Mouse (Mus musculus) stomach, embryonic 15.5 days (tissue): ENCODE results near the gene Creb3l4. TPM values are rescaled to one million over a fixed set of nuclear protein-coding genes. Genes with fewer than 3 reads are reported as not detected.
A peak's percentile ranks its signal among the peaks of the same experiment; 100 is the strongest.

ENCODE experiments used
- ATAC-seq: fragments of 200-750 bp; cut with Nextera tagmentation; 2 replicates; pipeline ENCODE4 v1.8.0; 2017; ENCODE audit warnings: low read depth, moderate number of reproducible peaks, moderate TSS enrichment; ENCODE audit not compliant: insufficient read depth, low FRiP score
- H3K27ac ChIP-seq: fragments of 300-500 bp; sonication (generic); 2 replicates; pipeline ENCODE4 v1.5.1; 2015; ENCODE audit warnings: mild to moderate bottlenecking, inconsistent platforms
- H3K27me3 ChIP-seq: fragments of 300-500 bp; sonication (generic); replicated peaks from 2 replicates; pipeline ENCODE4 v1.6.1; 2015; ENCODE audit warnings: inconsistent platforms
- H3K36me3 ChIP-seq: fragments of 300-500 bp; sonication (generic); 2 replicates; pipeline ENCODE4 v1.6.1; 2015; ENCODE audit warnings: inconsistent platforms
- H3K4me1 ChIP-seq: fragments of 300-500 bp; sonication (generic); 2 replicates; pipeline ENCODE4 v1.6.1; 2015; ENCODE audit warnings: inconsistent platforms
- H3K4me2 ChIP-seq: fragments of 300-500 bp; sonication (generic); 2 replicates; pipeline ENCODE4 v1.6.1; 2015; ENCODE audit warnings: mild to moderate bottlenecking, inconsistent platforms
- H3K4me3 ChIP-seq: fragments of 300-500 bp; sonication (generic); replicated peaks from 2 replicates; pipeline ENCODE4 v1.5.1; 2015; ENCODE audit warnings: inconsistent platforms
- H3K9ac ChIP-seq: fragments of 300-500 bp; sonication (generic); 2 replicates; pipeline ENCODE4 v1.6.1; 2015; ENCODE audit warnings: inconsistent platforms
- H3K9me3 ChIP-seq: fragments of 300-500 bp; sonication (generic); 2 replicates; pipeline ENCODE4 v1.6.1; 2016; ENCODE audit warnings: inconsistent platforms
- WGBS: fragments of 180-500 bp; shearing (Covaris S2); methylation state at CpG from one replicate; pipeline ENCODE4 v1.1.7; 2015; 5-methylcytosine and 5-hydroxymethylcytosine counted together
- polyA plus RNA-seq: library from polyadenylated mRNA; unstranded; fragments of >200 nt; fragmentation: Nextera tagmentation; extraction: Ambion mirVana; gene quantifications from 2 replicates; pipeline ENCODE4 v1.2.1, GENCODE M21; 2015

The Creb3l4 gene
- polyA plus RNA-seq, 1 experiment from 2014 or later: 21.4 TPM

DNA sequence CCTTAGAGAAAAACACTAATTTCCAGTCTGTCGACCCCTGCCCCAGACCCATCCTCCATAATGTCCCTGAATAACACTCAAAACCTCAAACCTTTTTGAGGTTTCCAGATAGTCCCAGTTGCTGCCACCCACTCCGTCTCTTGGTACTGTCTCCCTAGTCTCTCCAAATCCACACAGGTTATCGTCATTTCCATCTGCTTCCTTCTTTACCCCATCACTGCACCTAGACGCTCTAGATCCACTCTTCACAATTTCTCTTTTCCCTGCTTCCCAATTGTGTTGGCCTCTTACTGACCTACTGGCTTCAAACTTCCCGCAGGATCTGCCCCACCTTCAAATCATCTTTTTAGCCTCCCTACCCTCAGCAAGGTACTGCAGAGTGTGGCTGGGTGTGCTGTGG is 22.2 kb downstream of the Creb3l4 start:
- Histone ChIP-seq H3K27ac (peak overlapping the region; percentile 91), H3K36me3 (peaks cover 10% of the 10 kb centered on the region; the same call in 1 of the 2 replicates), H3K4me3 (peak overlapping the region; percentile 52), H3K27me3 (no peaks in the 10 kb centered on the region), H3K9ac (no peak overlapping the region), H3K4me2 (peak overlapping the region; percentile 69), H3K9me3 (no peaks in the 10 kb centered on the region), H3K4me1 (peaks cover 12% of the 10 kb centered on the region; the same call in 1 of the 2 replicates)
- WGBS: 9% methylated on average over 5 of the region's 5 CpGs
- ATAC-seq: no peak

DNA sequence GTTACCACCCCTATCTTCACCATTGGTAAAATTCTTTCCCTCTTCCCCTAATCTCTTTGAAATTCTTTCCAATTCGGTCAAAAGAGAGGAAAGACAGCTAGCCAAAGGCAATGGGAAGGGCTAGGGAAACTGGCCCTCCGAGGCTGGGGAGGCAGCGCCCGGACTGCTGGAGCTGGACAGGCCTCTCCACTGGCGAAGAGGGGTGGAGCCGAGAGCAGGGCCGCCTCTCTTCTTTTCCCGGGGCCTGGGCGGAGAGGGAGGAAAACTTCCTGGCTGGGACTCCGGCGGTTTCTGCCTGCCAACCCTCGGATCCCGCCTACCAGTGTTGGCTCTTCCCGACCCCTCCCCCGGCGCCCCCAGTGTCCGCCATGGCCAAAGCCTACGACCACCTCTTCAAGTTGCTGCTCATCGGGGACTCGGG is 22.8 kb downstream of the Creb3l4 start:
- under 1% methylated on average over 19 of the region's 20 CpGs for WGBS
- peak; percentile 87 for ATAC-seq
- no peaks in the 10 kb centered on the region for H3K27me3 ChIP-seq
- peak overlapping the region; percentile 23; the same call in 1 of the 2 replicates for H3K9ac ChIP-seq
- peak overlapping the region; percentile 52 for H3K4me3 ChIP-seq
- peak overlapping the region; percentile 69 for H3K4me2 ChIP-seq
- peak overlapping the region; percentile 91 for H3K27ac ChIP-seq
- H3K4me1 ChIP-seq: peaks cover 12% of the 10 kb centered on the region; the same call in 1 of the 2 replicates
- H3K36me3 ChIP-seq: peaks cover 9% of the 10 kb centered on the region; the same call in 1 of the 2 replicates
- no peaks in the 10 kb centered on the region for H3K9me3 ChIP-seq

DNA sequence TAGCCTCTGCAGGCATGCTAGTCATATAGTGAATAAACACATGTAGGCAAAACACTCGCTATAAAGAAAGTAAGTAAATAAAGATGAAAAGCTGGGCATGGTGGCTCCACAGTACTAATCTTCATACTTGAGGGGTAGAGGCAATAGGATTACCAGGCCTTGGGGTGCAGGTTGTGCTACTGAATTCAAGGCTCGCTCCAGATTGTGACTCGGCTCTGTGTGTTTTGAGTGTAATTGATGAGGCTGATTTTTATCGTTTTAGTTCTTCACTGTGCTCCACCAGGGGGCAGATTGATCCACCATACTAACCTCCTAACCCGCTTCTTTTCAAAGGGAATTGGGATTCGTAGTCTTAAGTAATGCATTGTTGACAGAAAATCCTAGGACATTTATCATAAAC is 23.2 kb downstream of the Creb3l4 start:
- H3K27ac ChIP-seq: peak overlapping the region; percentile 91
- 0 out of 2 replicates have a peak, but pooled peaks cover 5% of the 10 kb centered on the region for H3K36me3 ChIP-seq
- H3K4me1 ChIP-seq: peaks cover 12% of the 10 kb centered on the region; the same call in 1 of the 2 replicates
- H3K9me3 ChIP-seq: no peaks in the 10 kb centered on the region
- H3K4me2 ChIP-seq: peak overlapping the region; percentile 69
- WGBS: 8% methylated on average over 6 of the region's 6 CpGs
- ATAC-seq: no peak
- peak overlapping the region; percentile 52 for H3K4me3 ChIP-seq
- H3K9ac ChIP-seq: no peak overlapping the region
- H3K27me3 ChIP-seq: no peaks in the 10 kb centered on the region

DNA sequence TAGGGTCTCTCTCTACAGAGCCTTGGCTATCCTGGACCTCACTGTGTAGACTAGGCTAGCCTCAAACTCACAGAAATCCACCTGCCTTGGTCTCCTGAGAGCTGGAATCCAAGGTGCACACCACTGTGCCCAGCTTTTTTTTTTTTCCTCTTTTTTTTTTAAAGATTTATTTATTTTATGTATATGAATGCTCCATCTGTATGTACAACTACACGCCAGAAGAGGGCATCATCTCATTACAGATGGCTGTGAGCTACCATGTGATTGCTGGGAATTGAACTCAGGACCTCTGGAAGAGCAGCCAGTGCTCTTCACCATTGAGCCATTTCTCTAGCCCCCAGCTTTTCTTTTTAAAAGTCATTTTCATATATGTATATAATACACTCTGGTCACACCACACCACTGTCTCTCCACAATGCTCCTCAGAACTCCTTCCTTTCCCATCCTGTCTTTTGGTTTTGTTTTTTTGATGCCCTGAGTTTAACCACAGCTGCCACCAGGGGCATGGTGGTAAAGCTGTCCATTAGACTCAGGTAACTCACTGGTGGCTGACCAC is 27.4 kb downstream of the Creb3l4 start:
- H3K4me3 ChIP-seq: no peak overlapping the region
- no peak overlapping the region for H3K27ac ChIP-seq
- H3K9me3 ChIP-seq: no peaks in the 10 kb centered on the region
- no peak overlapping the region for H3K4me2 ChIP-seq
- no peaks in the 10 kb centered on the region for H3K27me3 ChIP-seq
- WGBS: 52% methylated on average over 1 of the region's 1 CpGs
- ATAC-seq: no peak
- peaks cover 14% of the 10 kb centered on the region; the same call in 1 of the 2 replicates for H3K4me1 ChIP-seq
- H3K36me3 ChIP-seq: peaks cover 12% of the 10 kb centered on the region; the same call in 1 of the 2 replicates
- no peak overlapping the region for H3K9ac ChIP-seq

DNA sequence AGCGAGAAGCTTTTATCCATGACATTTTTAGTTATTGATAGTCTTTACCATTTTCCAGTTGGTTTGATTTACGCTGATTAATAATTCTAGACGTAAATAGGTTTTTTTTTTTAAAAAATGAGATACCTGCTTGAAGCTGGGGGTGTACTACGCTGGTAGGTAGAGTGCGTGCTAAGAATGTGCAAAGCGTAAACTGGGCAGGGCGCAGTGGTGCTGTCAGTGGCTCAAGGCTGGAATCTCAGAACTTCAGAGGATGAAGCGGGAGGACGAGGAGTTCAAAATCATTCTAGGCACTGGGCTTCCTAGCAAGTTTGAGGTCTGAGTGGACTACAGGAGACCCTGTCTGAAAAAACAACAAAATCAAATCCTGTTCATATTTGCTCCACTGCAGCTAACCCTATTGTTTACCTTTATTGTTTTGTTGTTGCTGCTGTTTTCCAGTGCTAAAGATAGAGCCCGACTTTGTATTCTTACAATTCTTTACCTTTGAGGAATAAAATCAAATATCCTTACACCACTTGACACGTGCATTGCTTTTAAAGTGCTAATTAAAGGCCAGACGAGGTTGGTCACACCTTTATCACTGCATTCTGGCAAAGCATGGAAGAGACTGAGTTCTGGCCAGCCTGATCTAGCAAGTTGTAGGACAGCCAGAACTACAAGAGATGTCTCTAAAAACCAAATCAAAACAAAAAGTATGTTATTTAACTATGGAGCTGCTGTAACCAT is 29.2 kb downstream of the Creb3l4 start:
- Histone ChIP-seq H3K36me3 (peaks cover 23% of the 10 kb centered on the region; the same call in 1 of the 2 replicates), H3K4me2 (peak overlapping the region; percentile 67), H3K4me3 (peak overlapping the region; percentile 73), H3K9me3 (no peaks in the 10 kb centered on the region), H3K27me3 (no peaks in the 10 kb centered on the region), H3K4me1 (peaks cover 10% of the 10 kb centered on the region; the same call in 1 of the 2 replicates), H3K9ac (no peak overlapping the region), H3K27ac (peak overlapping the region; percentile 85; the same call in 1 of the 2 replicates)
- ATAC-seq: no peak
- 14% methylated on average over 12 of the region's 12 CpGs for WGBS

DNA sequence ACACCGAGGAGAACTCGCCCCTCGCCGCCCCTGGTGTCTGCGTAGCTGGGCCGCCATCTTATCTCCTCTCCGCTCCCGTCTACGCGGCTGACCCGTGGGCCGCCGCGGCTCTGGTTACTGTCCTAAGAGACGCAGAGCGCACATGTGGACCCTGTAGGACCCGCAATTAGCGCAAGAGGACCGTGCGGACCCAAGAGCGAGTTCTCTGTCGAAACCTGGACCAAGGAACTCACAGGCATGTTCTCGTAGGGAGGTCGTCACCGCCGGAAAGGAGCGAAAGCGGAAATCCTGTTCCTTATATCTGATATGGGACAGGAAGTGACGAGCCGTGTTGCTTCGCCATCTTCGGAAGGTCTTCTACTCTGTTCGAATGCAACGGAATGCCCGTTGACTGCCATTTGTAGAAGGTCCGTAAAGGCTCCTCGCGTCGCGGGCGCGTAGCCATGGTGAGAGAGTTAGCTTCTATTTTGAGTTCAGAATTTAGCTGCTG is 29.9 kb downstream of the Creb3l4 start, which contains the start of the genes Rps27 and Rab13:
Rps27 (minus strand) TSS at position 275 of the 490 bp plus-strand sequence.
Rab13 (plus strand) TSS at position 319 of the 490 bp plus-strand sequence.
- H3K9me3 ChIP-seq: no peaks in the 10 kb centered on the region
- peak within 1 kb of the TSS; percentile 87 for H3K4me2 ChIP-seq
- peak within 1 kb of the TSS; percentile 73 for H3K4me3 ChIP-seq
- peaks cover 30% of the 10 kb centered on the region; the same call in 1 of the 2 replicates for H3K36me3 ChIP-seq
- no peaks in the 10 kb centered on the region for H3K27me3 ChIP-seq
- under 1% methylated on average over 42 of the region's 42 CpGs for WGBS
- peak within 1 kb of the TSS; percentile 85 for H3K27ac ChIP-seq
- peaks cover 10% of the 10 kb centered on the region; the same call in 1 of the 2 replicates for H3K4me1 ChIP-seq
- H3K9ac ChIP-seq: peak within 1 kb of the TSS; percentile 82
- peak; percentile 92 for ATAC-seq

DNA sequence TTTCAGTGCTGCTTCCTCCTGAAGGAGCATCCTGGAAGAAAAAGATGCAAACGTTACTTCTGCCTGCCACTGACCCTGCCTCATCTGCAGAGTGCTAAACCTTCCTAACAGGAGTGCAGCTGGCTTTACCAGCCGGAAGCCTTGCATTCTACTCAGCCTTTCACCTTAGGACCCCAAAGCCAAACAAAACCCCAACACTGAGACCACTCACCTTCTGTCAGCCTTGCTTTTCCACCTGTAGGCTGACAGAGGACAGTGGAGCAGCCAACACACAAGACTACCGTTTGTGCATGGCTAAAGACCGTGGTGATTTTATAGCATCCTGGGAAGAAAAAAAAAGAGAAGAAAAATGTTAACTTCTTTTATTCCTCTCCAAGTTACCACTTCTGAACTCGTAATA is 30.6 kb downstream of the Creb3l4 start:
- Histone ChIP-seq H3K9ac (peak overlapping the region; percentile 82; the same call in 1 of the 2 replicates), H3K36me3 (peaks cover 30% of the 10 kb centered on the region; the same call in 1 of the 2 replicates), H3K4me2 (peak overlapping the region; percentile 87), H3K4me1 (peaks cover 10% of the 10 kb centered on the region; the same call in 1 of the 2 replicates), H3K27ac (no peak overlapping the region; the same call in 1 of the 2 replicates), H3K27me3 (no peaks in the 10 kb centered on the region), H3K9me3 (no peaks in the 10 kb centered on the region), H3K4me3 (peak overlapping the region; percentile 73)
- no peak for ATAC-seq
- WGBS: 11% methylated on average over 5 of the region's 5 CpGs

DNA sequence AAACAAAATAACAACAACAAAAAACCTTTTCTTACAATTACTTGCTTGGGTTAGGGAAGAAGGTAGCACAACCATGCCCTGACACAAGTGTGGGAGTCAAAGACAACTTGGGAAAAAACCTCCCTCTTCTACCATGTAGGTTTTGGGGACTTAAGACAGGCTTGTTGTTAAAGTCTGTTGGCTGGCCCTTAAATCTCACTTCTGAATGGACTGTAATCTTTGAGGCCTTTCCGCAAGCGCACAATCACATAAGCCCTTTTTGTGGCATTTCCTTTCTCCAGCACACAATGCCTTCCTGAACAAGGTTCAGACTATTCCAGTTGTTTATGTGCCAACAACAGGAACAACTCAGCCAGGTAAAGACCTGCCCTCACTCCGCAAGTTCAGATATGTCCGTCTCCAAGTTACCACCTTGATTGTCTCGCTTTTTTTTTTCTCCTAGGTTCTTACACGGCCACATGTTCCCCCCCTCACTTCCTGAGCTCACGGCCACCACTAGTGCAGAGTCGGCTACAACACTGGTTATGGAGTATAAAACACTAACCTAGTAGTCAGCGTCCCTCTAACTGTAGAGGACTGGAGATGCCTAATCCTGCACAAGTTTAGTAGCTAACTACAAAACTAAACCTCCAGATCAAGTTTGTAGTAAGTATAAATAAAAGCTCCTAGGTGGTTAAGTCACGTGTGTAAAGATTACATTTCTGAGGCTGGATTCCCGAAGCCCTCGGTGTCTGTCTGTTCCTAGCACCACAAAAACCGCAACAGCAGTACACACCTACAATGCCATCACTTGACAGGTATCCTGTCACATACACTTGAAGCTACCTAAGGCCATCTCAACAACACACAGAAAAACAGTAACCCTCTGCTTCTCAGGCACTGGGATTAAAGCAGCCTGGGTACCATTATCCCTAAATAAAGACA is 31.6 kb downstream of the Creb3l4 start:
- H3K9ac ChIP-seq: no peak overlapping the region
- peak overlapping the region; percentile 87 for H3K4me2 ChIP-seq
- ATAC-seq: no peak
- no peaks in the 10 kb centered on the region for H3K27me3 ChIP-seq
- H3K9me3 ChIP-seq: no peaks in the 10 kb centered on the region
- no peak overlapping the region for H3K27ac ChIP-seq
- WGBS: 70% methylated on average over 13 of the region's 13 CpGs
- peaks cover 10% of the 10 kb centered on the region; the same call in 1 of the 2 replicates for H3K4me1 ChIP-seq
- peak overlapping the region; percentile 73 for H3K4me3 ChIP-seq
- peaks cover 30% of the 10 kb centered on the region; the same call in 1 of the 2 replicates for H3K36me3 ChIP-seq

DNA sequence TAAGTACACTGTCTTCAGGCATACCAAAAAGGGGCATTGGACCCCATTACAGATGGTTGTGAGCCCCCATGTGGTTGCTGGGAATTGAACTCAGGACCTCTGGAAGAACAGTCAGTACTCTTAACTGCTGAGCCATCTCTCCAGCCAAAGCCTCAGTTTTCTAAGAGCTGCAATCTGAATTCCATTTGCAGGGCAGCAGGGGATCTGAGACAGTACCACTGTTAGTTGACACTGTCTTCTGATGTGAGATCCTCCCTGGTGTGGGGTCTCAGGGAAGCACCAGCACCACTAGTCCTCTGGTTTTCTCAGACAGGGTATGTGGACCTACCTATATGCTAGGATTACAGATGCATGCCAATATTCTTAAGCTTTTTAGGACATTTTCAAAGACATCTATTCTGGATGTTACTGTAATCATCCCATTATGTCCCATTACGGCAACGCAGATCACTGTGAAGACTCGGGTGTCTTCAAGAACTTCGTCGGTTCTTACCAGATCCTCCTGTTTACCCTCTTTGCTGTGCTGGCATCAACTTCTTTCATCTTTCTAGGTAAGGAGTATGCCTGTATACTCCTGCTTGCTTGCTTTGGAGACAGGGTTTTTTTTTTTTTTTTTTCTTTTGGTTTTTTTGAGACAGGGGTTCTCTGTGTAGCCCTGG is 33.3 kb downstream of the Creb3l4 start:
- Histone ChIP-seq H3K36me3 (peaks cover 30% of the 10 kb centered on the region; the same call in 1 of the 2 replicates), H3K4me1 (peaks cover 10% of the 10 kb centered on the region; the same call in 1 of the 2 replicates), H3K9me3 (no peaks in the 10 kb centered on the region), H3K27me3 (no peaks in the 10 kb centered on the region), H3K9ac (no peak overlapping the region), H3K4me3 (no peak overlapping the region), H3K4me2 (no peak overlapping the region), H3K27ac (no peak overlapping the region)
- 89% methylated on average over 5 of the region's 5 CpGs for WGBS
- no peak for ATAC-seq

DNA sequence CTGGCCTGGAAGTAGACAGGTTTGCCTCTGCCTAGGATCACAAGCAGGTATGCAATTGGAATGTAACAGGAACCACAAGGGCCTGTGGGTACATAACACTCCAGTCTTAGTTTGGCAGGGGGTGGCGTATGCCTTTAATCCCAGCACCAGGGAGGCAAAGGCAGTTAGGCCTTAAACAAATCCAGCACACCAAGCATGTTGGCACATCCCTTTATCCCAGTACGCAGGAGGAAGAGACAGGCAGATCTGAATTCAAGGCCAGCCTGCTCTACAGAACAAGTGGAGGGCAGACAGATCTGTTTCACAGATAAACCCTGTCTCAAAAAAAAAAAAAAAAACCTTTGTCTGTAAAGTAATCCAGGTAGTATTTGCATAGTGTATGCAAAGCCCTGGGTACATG is 34.6 kb downstream of the Creb3l4 start:
- Histone ChIP-seq H3K27ac (no peak overlapping the region), H3K4me3 (no peak overlapping the region), H3K9ac (no peak overlapping the region), H3K27me3 (no peaks in the 10 kb centered on the region), H3K4me1 (peaks cover 10% of the 10 kb centered on the region; the same call in 1 of the 2 replicates), H3K36me3 (peaks cover 30% of the 10 kb centered on the region; the same call in 1 of the 2 replicates), H3K4me2 (no peak overlapping the region), H3K9me3 (no peaks in the 10 kb centered on the region)
- WGBS: 82% methylated on average over 2 of the region's 2 CpGs
- ATAC-seq: no peak
